Mouse (Mus musculus) erythroid progenitor cell, adult 5-6 weeks (primary cell): Measurements from ENCODE around the gene Cct4. TPM values are rescaled to one million over a fixed set of nuclear protein-coding genes. Genes with fewer than 3 reads are reported as not detected.

ENCODE experiments used
- ATAC-seq: replicated peaks from 2 replicates; pipeline ENCODE4 v1.8.0; 2016; ENCODE audit warnings: moderate number of reproducible peaks, mild to moderate bottlenecking, moderate TSS enrichment, inconsistent platforms; ENCODE audit not compliant: poor library complexity, low FRiP score, severe bottlenecking
- total RNA-seq, 2 experiments: library from RNA; stranded (forward) in 1 of 2; stranded (reverse) in 1 of 2; fragments of 150-400 nt in 1 of 2; fragments of 186-747, 209-891 nt in 1 of 2; gene quantifications; 2 replicates each; pipeline versions ENCODE4 v1.2.3 to v1.2.4; 2015 to 2017; ENCODE audit warnings: low replicate concordance in 2 of 2

Gene Cct4
- total RNA-seq, 2 experiments from 2014 or later = 77.6 to 114 TPM

GRCm38 (mm10) chr11:23020841-23021240 lies 30.5 kb downstream of the Cct4 start:
- ATAC-seq = no peak

GRCm38 (mm10) chr11:23023155-23023554 lies 32.8 kb downstream of the Cct4 start:
- no peak for ATAC-seq

GRCm38 (mm10) chr11:23024169-23024568 lies 33.9 kb downstream of the Cct4 start:
- no peak for ATAC-seq

GRCm38 (mm10) chr11:23028957-23029356 lies 38.6 kb downstream of the Cct4 start:
- no peak for ATAC-seq

GRCm38 (mm10) chr11:23029399-23029798 lies 39.1 kb downstream of the Cct4 start:
- ATAC-seq = no peak

- ATAC-seq = no peak
Observed at GRCm38 (mm10) chr11:23047252-23047651, 56.9 kb downstream of the Cct4 start.

- no peak for ATAC-seq
Observed at GRCm38 (mm10) chr11:23047663-23048582, 57.6 kb downstream of the Cct4 start.

GRCm38 (mm10) chr11:23049642-23050041 lies 59.3 kb downstream of the Cct4 start:
- ATAC-seq = no peak

GRCm38 (mm10) chr11:23052353-23052752 lies 62.0 kb downstream of the Cct4 start:
- no peak for ATAC-seq

Other genes with a start within 250 kb of the Cct4 start
- 0.42 TPM in 1 of 2 replicates, not detected in the other for gene B3gnt2, start 129.6 kb upstream of the Cct4 start, total RNA-seq (2015; ENCODE audit: low replicate concordance)
- 4.4 and 11.2 TPM in 2 replicates for gene B3gnt2, start 129.6 kb upstream of the Cct4 start, total RNA-seq (2017; ENCODE audit: low replicate concordance)
- gene Zrsr1, start 18.5 kb upstream of the Cct4 start, total RNA-seq (2015; ENCODE audit: low replicate concordance) = 27.4 and 31.0 TPM in 2 replicates
- gene Zrsr1, start 18.5 kb upstream of the Cct4 start, total RNA-seq (2017; ENCODE audit: low replicate concordance) = 48.4 and 75.7 TPM in 2 replicates
- 13.0 and 16.9 TPM in 2 replicates for gene Gm28048, start 8.4 kb upstream of the Cct4 start, total RNA-seq (2015; ENCODE audit: low replicate concordance)
- 1.6 and 13.6 TPM in 2 replicates for gene Gm28048, start 8.4 kb upstream of the Cct4 start, total RNA-seq (2017; ENCODE audit: low replicate concordance)
- 38.1 and 66.7 TPM in 2 replicates for gene Commd1, start 8.1 kb upstream of the Cct4 start, total RNA-seq (2015; ENCODE audit: low replicate concordance)
- 30.7 and 36.3 TPM in 2 replicates for gene Commd1, start 8.1 kb upstream of the Cct4 start, total RNA-seq (2017; ENCODE audit: low replicate concordance)
- gene Fam161a, start 17.0 kb downstream of the Cct4 start, total RNA-seq (2015; ENCODE audit: low replicate concordance) = 8.0 and 29.9 TPM in 2 replicates
- gene Fam161a, start 17.0 kb downstream of the Cct4 start, total RNA-seq (2017; ENCODE audit: low replicate concordance) = 6.8 and 19.2 TPM in 2 replicates